In genomic region chr5:139199636-139199994, GRCm38 (mm10) we compare ENCODE assay signal across 8 mouse cellular contexts. TPM values are rescaled to one million over a fixed set of nuclear protein-coding genes. Genes with fewer than 3 reads are reported as not detected.
DNase-seq lines count a peak whose midpoint lies in the region; ATAC-seq and TF ChIP-seq lines count a peak whose summit lies in the region.

No protein-coding gene starts in this region.

- peaks cover 15% of the 10 kb centered on the region for H3K4me1 ChIP-seq in heart, adult 2 months (ENCODE audit: control insufficient read depth, insufficient read depth, low read length)
- peaks cover 14 to 37% of the 10 kb centered on the region in 2 experiments for H3K4me1 ChIP-seq in CH12.LX (ENCODE audit: control insufficient read depth in 1 of 2, insufficient read depth in 2 of 2)
- H3K4me1 ChIP-seq in forebrain, embryonic 15.5 days, result peaks cover 32% of the 10 kb centered on the region

- no peaks in the 10 kb centered on the region for H3K27me3 ChIP-seq in heart, adult 2 months (ENCODE audit: control insufficient read depth, insufficient read depth, low read length)
- H3K27me3 ChIP-seq in CH12.LX (replicated peaks), result no peaks in the 10 kb centered on the region
- H3K27me3 ChIP-seq in forebrain, embryonic 15.5 days, result no peaks in the 10 kb centered on the region

- no peak for ATAC-seq in forebrain, embryonic 15.5 days (replicated peaks)
- no peak for ATAC-seq in inflammation-experienced regulatory T-cells, adult 6 months

- peak overlapping the region; percentile 84 for H3K4me3 ChIP-seq in heart, adult 2 months
- H3K4me3 ChIP-seq in CH12.LX (replicated peaks in 1 of 3; ENCODE audit: low read depth in 2 of 3, low read length in 2 of 3, poor library complexity in 1 of 3) (peak overlapping the region in 2 of 3 experiments; percentile 51 to 88), macrophage (ENCODE audit: inconsistent target) (peak overlapping the region; percentile 45)
- peak overlapping the region; percentile 72 for H3K4me3 ChIP-seq in forebrain, embryonic 15.5 days

- WGBS in heart, adult 2 months, result 36% methylated on average over 2 of the region's 2 CpGs
- 35% methylated on average over 2 of the region's 2 CpGs for WGBS in forebrain, embryonic 15.5 days
- 50% methylated on average over 2 of the region's 2 CpGs for WGBS in macrophage (ENCODE audit: missing documents)

- H3K36me3 ChIP-seq in heart, adult 2 months (ENCODE audit: control insufficient read depth, insufficient read depth, low read length), result no peaks in the 10 kb centered on the region
- H3K36me3 ChIP-seq in CH12.LX (replicated peaks in 1 of 2; ENCODE audit: control insufficient read depth in 1 of 2, insufficient read depth in 1 of 2, low read length in 1 of 2), result peaks cover 0 to 6% of the 10 kb centered on the region in 2 experiments
- no peaks in the 10 kb centered on the region for H3K36me3 ChIP-seq in forebrain, embryonic 15.5 days
- no peaks in the 10 kb centered on the region for H3K36me3 ChIP-seq in macrophage (ENCODE audit: inconsistent target)

- peak overlapping the region; percentile 73 for H3K9ac ChIP-seq in heart, adult 2 months (ENCODE audit: low read depth, low read length)
- H3K9ac ChIP-seq in CH12.LX (ENCODE audit: insufficient read depth, low read depth), result no peak overlapping the region
- H3K9ac ChIP-seq in forebrain, embryonic 15.5 days (replicated peaks), result peak overlapping the region; percentile 82

- DNase-seq in heart, adult 2 months, result no peak
- no peak for DNase-seq in heart, postnatal 10 days
- no peak for DNase-seq in CH12.LX (ENCODE audit: extremely low read depth)
- DNase-seq in adrenal gland, postnatal 10 days, result no peak
- DNase-seq in layer of hippocampus, adult 9-11 months, result no peak

- no peak for TF ChIP-seq CTCF in heart, adult 2 months (IDR thresholded peaks at IDR 0.05)
- no peak for TF ChIP-seq CTCF in CH12.LX (conservative IDR thresholded peaks at IDR 0.05 in 1 of 2, IDR thresholded peaks at IDR 0.05 in 1 of 2; ENCODE audit: low read depth in 2 of 2, low read length in 2 of 2)

- dilution Hi-C loops in CH12.LX (cut with MboI; ENCODE audit: extremely low pct_ligation_motif_present, extremely low pct_unique_long_range_greater_than_20kb, low sequenced_read_pairs), result no loop called here

- in situ Hi-C loops in CH12.LX (cut with MboI; ENCODE audit: low pct_ligation_motif_present, low pct_unique_long_range_greater_than_20kb, low sequenced_read_pairs), result no loop called here

- TF ChIP-seq POLR2A in heart, adult 2 months (IDR thresholded peaks at IDR 0.05; ENCODE audit: insufficient read depth, low read depth, low read length), result no peak
- TF ChIP-seq POLR2A in CH12.LX (IDR thresholded peaks at IDR 0.05; ENCODE audit: low read depth, low read length), result no peak

- H3K27ac ChIP-seq in heart, adult 2 months, result peak overlapping the region; percentile 95
- H3K27ac ChIP-seq in CH12.LX (ENCODE audit: insufficient read depth, low read depth) (no peak overlapping the region), macrophage (peak overlapping the region; percentile 40)
- peak overlapping the region; percentile 92 for H3K27ac ChIP-seq in forebrain, embryonic 15.5 days (replicated peaks)

- no peak for TF ChIP-seq EP300 in heart, adult 2 months (IDR thresholded peaks at IDR 0.05; ENCODE audit: insufficient read depth, low read depth, low read length)
- TF ChIP-seq EP300 in CH12.LX (IDR thresholded peaks at IDR 0.05; ENCODE audit: low read length), result no peak

- H3K9me3 ChIP-seq in CH12.LX (replicated peaks; ENCODE audit: low read length), result no peaks in the 10 kb centered on the region
- H3K9me3 ChIP-seq in forebrain, embryonic 15.5 days, result no peaks in the 10 kb centered on the region

- H3K4me2 ChIP-seq in CH12.LX (ENCODE audit: insufficient read depth, low read depth, poor library complexity, severe bottlenecking), result peak overlapping the region; percentile 70
- peak overlapping the region; percentile 94 for H3K4me2 ChIP-seq in forebrain, embryonic 15.5 days (replicated peaks)

- intact Hi-C loops in heart, adult 2 months (cut with DNase I), result no loop called here
- intact Hi-C loops in heart, postnatal 10 days (cut with DNase I), result no loop called here

- TF ChIP-seq RAD21 in CH12.LX (IDR thresholded peaks at IDR 0.05; ENCODE audit: low read depth, low read length), result no peak

- peaks cover 4% of the 10 kb centered on the region; the same call in 1 of the 2 replicates for H3K79me2 ChIP-seq in heart, adult 2 months (replicated peaks; ENCODE audit: control insufficient read depth, insufficient read depth, low read length)
- H3K79me2 ChIP-seq in CH12.LX (replicated peaks; ENCODE audit: control insufficient read depth, extremely low read depth, insufficient read depth, poor library complexity, severe bottlenecking), result peaks cover 8% of the 10 kb centered on the region; the same call in 1 of the 2 replicates
- H3K79me2 ChIP-seq in macrophage (ENCODE audit: inconsistent target), result peaks cover 38% of the 10 kb centered on the region

TF ChIP-seq in CH12.LX, 34 proteins besides CTCF, POLR2A, EP300 and RAD21 (continues in another document):
- TF ChIP-seq MAX (IDR thresholded peaks at IDR 0.05; ENCODE audit: low read length), result no peak
- TF ChIP-seq CHD1 (IDR thresholded peaks at IDR 0.05; ENCODE audit: low read depth, low read length), result no peak
- TF ChIP-seq PAX5 (IDR thresholded peaks at IDR 0.05; ENCODE audit: low read length), result no peak
- no peak for TF ChIP-seq BHLHE40 (IDR thresholded peaks at IDR 0.05; ENCODE audit: low read depth, low read length)

RNA-seq across cellular contexts. Expression of gene Sun1, which starts 0.8 kb away (rescaled TPM):
- 10 to 100 TPM; 45.9 to 50.3 TPM for total RNA-seq in heart, adult 2 months (2021)
- 34.1 and 50.8 TPM in 2 replicates for polyA plus RNA-seq in heart, adult 2 months (2012; rRNA removed)
- 10 to 100 TPM; 43.5 to 44.8 TPM for total RNA-seq in heart, postnatal 10 days (2021)
- total RNA-seq in CH12.LX (2012; rRNA removed) (16.7 and 18.5 TPM in 2 replicates), CH12.LX (2014; rRNA removed) (12.2 and 12.9 TPM in 2 replicates)
- polyA plus RNA-seq in CH12.LX (2012; ENCODE audit: insufficient read length, low read depth) (8.7 and 10.1 TPM in 2 replicates), macrophage (2018) (7.6 to 17.2 TPM (median 10.7 TPM) in 3 replicates)
- polyA plus RNA-seq in forebrain, embryonic 15.5 days (2015; fragmentation: Nextera tagmentation; extraction: Ambion mirVana), result 51.5 and 54.3 TPM in 2 replicates
- total RNA-seq in macrophage (2018; cell fraction: chromatin; rRNA removed), result 10 to 100 TPM in 25 of 26 experiments, 1 to 10 TPM in 1; 7.8 to 51.2 (median 32.8) TPM
- 10 to 100 TPM in 18 of 26 experiments, 1 to 10 TPM in 8; 7.4 to 15.5 (median 10.6) TPM for total RNA-seq in macrophage (2018; cell fraction: cytosol; rRNA removed)
- 10 to 100 TPM in 25 of 26 experiments, 1 to 10 TPM in 1; 8.9 to 49.9 (median 18.6) TPM for total RNA-seq in macrophage (2018; cell fraction: nucleus; rRNA removed)
- 10 to 100 TPM; 30.7 to 43.4 (median 38.5) TPM for polyA plus RNA-seq in inflammation-experienced regulatory T-cells, adult 6 months (2017; shearing (Covaris generic))
- 10 to 100 TPM; 59.5 to 78.6 TPM for total RNA-seq in adrenal gland, postnatal 10 days (2021)

RNA-seq across cellular contexts. Expression of gene Dnaaf5, which starts 49.6 kb away (rescaled TPM):
- 10 to 100 TPM; 16.1 to 16.7 TPM for total RNA-seq in heart, adult 2 months (2021)
- polyA plus RNA-seq in heart, adult 2 months (2012; rRNA removed), result 12.1 and 12.2 TPM in 2 replicates
- total RNA-seq in heart, postnatal 10 days (2021), result 10 to 100 TPM; 17.9 to 18.0 TPM
- total RNA-seq in CH12.LX (2012; rRNA removed) (17.6 and 21.7 TPM in 2 replicates), CH12.LX (2014; rRNA removed) (13.8 and 17.9 TPM in 2 replicates)
- polyA plus RNA-seq in CH12.LX (2012; ENCODE audit: insufficient read length, low read depth) (22.9 and 25.2 TPM in 2 replicates), macrophage (2018) (6.4 to 10.6 TPM (median 7.0 TPM) in 3 replicates)
- 3.2 and 3.9 TPM in 2 replicates for polyA plus RNA-seq in forebrain, embryonic 15.5 days (2015; fragmentation: Nextera tagmentation; extraction: Ambion mirVana)
- 10 to 100 TPM in 1 of 26 experiments, 1 to 10 TPM in 25; 1.3 to 11.7 (median 6.6) TPM for total RNA-seq in macrophage (2018; cell fraction: chromatin; rRNA removed)
- 1 to 10 TPM; 5.8 to 8.9 (median 7.7) TPM for total RNA-seq in macrophage (2018; cell fraction: cytosol; rRNA removed)
- 10 to 100 TPM in 1 of 26 experiments, 1 to 10 TPM in 25; 3.0 to 10.1 (median 6.3) TPM for total RNA-seq in macrophage (2018; cell fraction: nucleus; rRNA removed)
- polyA plus RNA-seq in inflammation-experienced regulatory T-cells, adult 6 months (2017; shearing (Covaris generic)), result 10 to 100 TPM in 1 of 3 experiments, 1 to 10 TPM in 2; 5.9 to 11.9 (median 6.2) TPM
- 10 to 100 TPM; 15.9 to 19.1 TPM for total RNA-seq in adrenal gland, postnatal 10 days (2021)

RNA-seq across cellular contexts. Expression of gene Prkar1b, which starts 49.8 kb away (rescaled TPM):
- total RNA-seq in heart, adult 2 months (2021), result 1 to 10 TPM; 1.4 to 1.5 TPM
- 2.0 and 2.8 TPM in 2 replicates for polyA plus RNA-seq in heart, adult 2 months (2012; rRNA removed)
- 1 to 10 TPM; 1.5 to 3.5 TPM for total RNA-seq in heart, postnatal 10 days (2021)
- total RNA-seq in CH12.LX (2012; rRNA removed) (not detected in 2 replicates), CH12.LX (2014; rRNA removed) (not detected in 2 replicates)
- polyA plus RNA-seq in CH12.LX (2012; ENCODE audit: insufficient read length, low read depth) (not detected in 2 replicates), macrophage (2018) (0.75 to 1.0 TPM (median 0.89 TPM) in 3 replicates)
- polyA plus RNA-seq in forebrain, embryonic 15.5 days (2015; fragmentation: Nextera tagmentation; extraction: Ambion mirVana), result 171 and 193 TPM in 2 replicates
- 1 to 10 TPM in 3 of 26 experiments, not detected in 23; 1.1 to 3.8 (median 2.0) TPM for total RNA-seq in macrophage (2018; cell fraction: chromatin; rRNA removed)
- total RNA-seq in macrophage (2018; cell fraction: cytosol; rRNA removed), result 1 to 10 TPM in 10 of 26 experiments, under 1 TPM in 16; 0.29 to 1.5 (median 0.95) TPM
- total RNA-seq in macrophage (2018; cell fraction: nucleus; rRNA removed), result 1 to 10 TPM in 6 of 26 experiments, under 1 TPM in 13, not detected in 7; 0.22 to 4.6 (median 0.69) TPM
- polyA plus RNA-seq in inflammation-experienced regulatory T-cells, adult 6 months (2017; shearing (Covaris generic)), result 1 to 10 TPM in 1 of 3 experiments, under 1 TPM in 1, not detected in 1; 0.38 to 3.9 TPM
- 10 to 100 TPM; 14.9 to 24.9 TPM for total RNA-seq in adrenal gland, postnatal 10 days (2021)

RNA-seq across cellular contexts. Expression of gene Get4, which starts 52.5 kb away (rescaled TPM):
- 10 to 100 TPM; 38.2 to 45.4 TPM for total RNA-seq in heart, adult 2 months (2021)
- polyA plus RNA-seq in heart, adult 2 months (2012; rRNA removed), result 57.3 and 59.6 TPM in 2 replicates
- 10 to 100 TPM; 57.6 to 59.4 TPM for total RNA-seq in heart, postnatal 10 days (2021)
- total RNA-seq in CH12.LX (2012; rRNA removed) (91.4 and 93.9 TPM in 2 replicates), CH12.LX (2014; rRNA removed) (96.4 and 103 TPM in 2 replicates)
- polyA plus RNA-seq in CH12.LX (2012; ENCODE audit: insufficient read length, low read depth) (140 and 164 TPM in 2 replicates), macrophage (2018) (20.1 to 39.0 TPM (median 34.2 TPM) in 3 replicates)
- 127 and 133 TPM in 2 replicates for polyA plus RNA-seq in forebrain, embryonic 15.5 days (2015; fragmentation: Nextera tagmentation; extraction: Ambion mirVana)
- total RNA-seq in macrophage (2018; cell fraction: chromatin; rRNA removed), result 10 to 100 TPM; 15.6 to 49.9 (median 36.1) TPM
- 10 to 100 TPM; 23.1 to 42.6 (median 32.3) TPM for total RNA-seq in macrophage (2018; cell fraction: cytosol; rRNA removed)
- total RNA-seq in macrophage (2018; cell fraction: nucleus; rRNA removed), result 10 to 100 TPM; 23.8 to 49.2 (median 34.0) TPM
- 10 to 100 TPM; 12.0 to 25.4 (median 16.7) TPM for polyA plus RNA-seq in inflammation-experienced regulatory T-cells, adult 6 months (2017; shearing (Covaris generic))
- total RNA-seq in adrenal gland, postnatal 10 days (2021), result 10 to 100 TPM; 69.6 to 82.9 TPM

Comparison
In these comparisons a context has a peak if more than half of its experiments do, and no peak if none do; other contexts are left out.
1. RNA of gene Prkar1b, which starts 49.8 kb away (polyA plus RNA-seq): 171 to 193 TPM in forebrain, embryonic 15.5 days; 2.0 to 2.8 TPM in heart, adult 2 months, 0.75 to 1.0 TPM in macrophage, 0.38 to 3.9 TPM in inflammation-experienced regulatory T-cells, adult 6 months and not detected in CH12.LX; every median in the first group is over 10 times any median in the second.
2. Peak in every context shown above with its lines, with median percentiles within 50 percentile points of each other: H3K4me3 ChIP-seq.